Mouse (Mus musculus): Measurements from ENCODE around the gene Mdga2.

Gene Mdga2

DNA sequence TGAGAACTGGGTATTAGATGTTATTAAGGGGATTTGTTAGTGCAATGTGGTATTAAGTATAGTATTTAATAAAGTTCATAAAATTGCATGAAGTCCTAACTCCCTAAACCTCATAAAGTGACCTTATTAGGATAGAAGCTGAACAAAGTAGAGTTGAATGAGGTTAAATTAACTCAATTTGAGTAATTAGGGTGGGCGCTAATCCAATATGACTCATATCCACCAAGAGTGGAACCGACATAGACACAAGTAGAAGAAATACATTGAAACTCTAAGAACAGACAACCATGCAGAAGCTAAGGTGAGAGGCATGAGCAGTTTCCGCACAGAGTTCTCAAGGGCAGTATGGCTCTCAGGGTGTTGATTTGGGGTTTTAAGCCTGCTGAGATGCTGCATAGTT lies 165.7 kb downstream of the Mdga2 start:
- DNase-seq (ENCODE audit: low spot score), result no peak

DNA sequence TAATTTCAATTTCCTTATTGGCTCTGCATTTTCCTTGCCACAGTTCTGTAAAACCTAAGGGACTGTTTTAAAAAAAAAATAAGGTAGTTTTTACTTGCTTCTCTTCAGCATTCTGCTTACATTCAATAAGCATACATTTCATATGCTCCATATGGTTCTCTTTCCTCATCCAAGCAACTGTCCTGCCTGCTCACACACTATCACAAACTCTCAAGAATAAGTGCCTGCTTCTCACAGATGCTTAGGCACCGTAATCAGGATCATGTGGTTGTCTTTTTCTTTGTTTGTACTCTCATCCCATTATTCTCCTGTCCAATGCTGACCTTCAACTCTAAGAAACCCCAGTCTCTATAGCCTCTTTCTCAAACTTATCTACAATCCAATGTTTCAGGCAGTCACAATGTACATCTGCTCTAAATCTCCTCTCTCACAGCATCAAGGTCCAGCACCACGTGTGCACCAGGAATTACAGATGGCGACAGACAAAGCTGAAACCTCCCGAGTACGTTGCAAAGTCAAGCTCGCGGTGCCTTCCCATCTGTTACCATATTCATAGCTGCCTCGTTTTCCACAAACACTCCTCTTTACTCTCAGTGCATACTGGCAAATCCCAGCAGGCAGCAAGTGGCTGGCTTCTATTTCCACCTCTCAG lies 177.1 kb downstream of the Mdga2 start:
- DNase-seq (ENCODE audit: low spot score), result peak; percentile 20

DNA sequence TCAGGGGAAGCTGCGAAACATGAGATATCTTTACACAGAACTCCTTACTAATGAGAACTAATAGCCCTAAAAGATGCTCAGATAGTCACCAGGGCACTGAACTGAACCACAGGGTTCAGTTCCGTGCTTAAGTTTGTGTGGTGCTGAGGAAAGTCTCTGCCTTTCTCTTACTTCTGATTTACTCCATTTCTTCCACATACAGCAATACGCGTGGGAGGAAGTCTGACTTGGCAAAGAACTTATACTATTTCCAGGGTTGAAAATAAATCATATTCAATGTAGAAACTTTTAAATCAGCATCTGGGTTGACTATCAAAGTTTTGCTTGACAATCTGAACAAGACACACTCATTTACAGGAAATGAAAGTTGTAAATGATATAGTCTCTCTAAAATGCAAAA lies 180.5 kb downstream of the Mdga2 start:
- no peak for DNase-seq (ENCODE audit: low spot score)

DNA sequence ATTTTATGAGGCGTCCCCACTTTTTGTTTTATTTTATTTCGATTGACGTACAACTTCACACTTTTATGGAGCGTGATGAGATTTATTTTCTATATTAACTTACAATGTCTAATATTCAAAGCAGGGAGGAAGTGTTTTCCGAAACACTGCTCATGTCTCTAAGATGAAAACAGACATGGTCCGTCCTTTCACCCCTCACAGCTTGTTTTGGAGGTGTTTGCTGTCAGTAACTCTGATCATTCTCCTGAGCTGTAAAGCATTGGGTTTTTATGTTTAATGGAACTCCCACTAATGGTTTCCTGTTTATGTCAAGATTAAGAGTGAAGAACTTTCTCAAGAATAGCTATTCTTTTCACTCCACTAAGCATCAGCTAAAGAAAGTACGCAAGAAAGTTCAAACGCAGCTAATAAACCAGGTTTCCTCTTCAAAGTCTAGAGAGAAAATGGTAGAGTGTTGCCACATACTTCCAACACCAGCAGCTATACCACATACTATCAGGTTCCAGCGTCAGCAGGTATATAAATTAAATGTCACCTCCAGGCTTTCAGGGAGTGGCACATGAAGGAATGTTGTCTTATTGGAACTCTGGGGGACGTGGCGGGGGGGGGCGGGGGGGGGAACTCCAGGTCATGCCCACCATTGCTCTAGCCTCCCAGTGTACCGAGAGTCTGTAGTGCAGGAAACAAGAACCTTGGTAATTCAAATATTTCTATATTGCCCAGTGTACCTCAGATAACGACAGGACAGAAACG lies 186.7 kb downstream of the Mdga2 start:
- no peak for DNase-seq (ENCODE audit: low spot score)

DNA sequence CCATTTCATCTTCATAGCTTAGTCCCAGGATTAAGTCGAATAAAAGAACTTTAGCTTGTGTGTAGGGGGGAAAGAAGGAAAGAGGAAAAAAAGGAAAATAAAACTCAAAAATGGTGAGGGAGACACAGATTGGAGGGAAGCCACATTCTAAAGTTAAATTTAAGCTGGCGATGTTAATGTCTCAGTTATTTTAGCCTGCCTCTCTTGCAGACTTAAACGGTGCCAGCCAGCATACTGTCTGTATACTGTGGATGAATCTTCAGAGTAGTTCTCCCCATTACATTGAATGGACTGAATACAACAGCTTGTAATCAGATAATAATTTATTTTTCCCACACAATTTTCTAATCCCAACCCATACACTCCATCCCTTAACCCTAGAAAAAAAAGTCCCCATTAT lies 205.2 kb downstream of the Mdga2 start:
- DNase-seq (ENCODE audit: low spot score), result no peak

DNA sequence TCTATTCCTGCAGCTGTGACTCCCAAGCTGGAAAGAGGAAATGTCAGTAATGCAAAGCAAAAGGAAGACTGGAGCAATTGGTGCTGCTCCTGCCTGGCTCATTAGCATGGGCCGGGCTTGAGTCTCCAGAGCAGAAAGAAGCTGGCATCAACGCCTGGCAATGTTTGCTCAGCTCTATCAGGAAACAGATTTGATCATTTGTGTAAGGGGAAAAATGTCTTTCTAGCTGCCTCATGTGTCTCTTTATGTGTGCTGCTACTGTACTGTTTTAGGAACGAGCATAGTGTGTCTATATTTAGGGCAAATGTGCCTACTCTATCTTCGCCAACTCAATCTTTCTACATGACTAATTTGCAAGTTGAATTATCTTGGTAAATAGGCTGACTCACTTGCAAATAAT lies 211.0 kb downstream of the Mdga2 start:
- DNase-seq (ENCODE audit: low spot score), result peak; percentile 46

DNA sequence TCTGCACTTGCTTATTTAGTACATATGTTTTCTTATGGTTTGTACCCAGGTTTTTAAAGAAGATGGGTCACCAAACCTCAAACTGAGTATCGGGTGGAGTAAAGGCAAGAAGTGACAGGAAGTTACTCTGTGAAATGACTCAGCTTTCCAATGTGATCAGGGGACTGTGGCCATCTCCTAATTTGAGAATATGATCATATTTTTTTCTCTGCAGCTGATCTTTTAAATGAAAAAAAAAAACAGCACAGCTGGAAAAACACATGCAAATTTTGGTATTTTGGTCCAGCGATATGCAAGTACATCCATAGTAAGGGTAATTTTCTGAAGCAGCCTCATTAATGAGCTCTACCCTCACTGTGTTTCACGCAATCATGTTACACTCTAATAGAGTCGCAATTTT lies 212.0 kb downstream of the Mdga2 start:
- DNase-seq (ENCODE audit: low spot score), result no peak

DNA sequence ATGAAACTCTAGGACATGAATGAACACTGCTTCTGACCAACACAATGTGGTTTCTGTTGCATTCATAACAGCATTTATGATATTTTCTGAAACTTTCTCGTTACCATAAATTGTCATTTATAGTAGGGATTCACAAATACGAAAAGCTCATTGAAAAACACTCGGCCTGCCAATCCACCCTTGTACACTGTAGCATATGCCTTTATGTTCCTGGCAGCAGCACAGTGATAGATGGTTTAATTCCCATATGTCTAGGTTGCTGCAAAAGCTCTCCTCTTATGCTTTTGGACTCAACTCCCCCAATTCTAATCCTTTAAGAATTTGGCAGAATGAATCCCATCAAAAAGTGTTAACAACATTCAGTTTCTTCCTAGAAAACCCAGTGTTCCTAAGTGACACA lies 213.2 kb downstream of the Mdga2 start:
- DNase-seq (ENCODE audit: low spot score), result no peak

DNA sequence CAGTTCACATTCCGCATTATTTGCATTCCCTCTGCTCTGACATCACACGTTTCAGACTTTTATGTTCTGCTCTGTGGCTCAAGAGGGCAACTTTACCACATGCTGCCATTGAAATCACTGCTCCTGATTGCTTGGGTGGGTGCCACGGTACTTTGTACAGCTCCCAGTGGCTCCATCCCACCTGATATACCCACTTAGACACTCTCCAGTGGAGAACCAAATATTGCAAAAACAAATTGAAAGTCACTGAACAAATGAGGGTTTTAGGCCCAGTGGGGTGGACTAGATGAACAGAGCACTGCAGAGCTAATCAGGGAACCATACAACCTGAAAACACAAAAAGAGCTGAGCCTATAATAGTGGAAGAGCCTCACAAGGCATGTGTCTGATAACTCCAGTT lies 268.2 kb downstream of the Mdga2 start:
- DNase-seq (ENCODE audit: low spot score), result no peak

DNA sequence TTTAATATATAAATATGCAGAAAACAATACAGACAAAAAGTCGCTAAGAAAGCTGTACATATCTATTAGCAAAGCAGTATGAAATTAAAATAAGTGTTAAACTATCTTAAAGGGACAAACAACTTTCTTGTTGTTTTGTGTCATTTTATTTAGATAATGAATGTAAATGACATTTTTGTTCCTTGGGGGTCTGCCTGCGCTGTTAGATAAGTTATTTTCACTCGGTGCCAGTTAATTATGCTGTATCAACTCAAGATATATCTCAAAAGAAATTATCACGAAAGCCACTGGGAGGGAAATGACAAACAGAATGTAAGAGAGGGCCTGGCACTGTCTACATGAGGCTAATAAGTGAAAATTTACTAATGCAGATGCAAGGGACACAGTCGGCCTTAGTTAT lies 306.6 kb downstream of the Mdga2 start:
- DNase-seq (ENCODE audit: low spot score), result no peak

DNA sequence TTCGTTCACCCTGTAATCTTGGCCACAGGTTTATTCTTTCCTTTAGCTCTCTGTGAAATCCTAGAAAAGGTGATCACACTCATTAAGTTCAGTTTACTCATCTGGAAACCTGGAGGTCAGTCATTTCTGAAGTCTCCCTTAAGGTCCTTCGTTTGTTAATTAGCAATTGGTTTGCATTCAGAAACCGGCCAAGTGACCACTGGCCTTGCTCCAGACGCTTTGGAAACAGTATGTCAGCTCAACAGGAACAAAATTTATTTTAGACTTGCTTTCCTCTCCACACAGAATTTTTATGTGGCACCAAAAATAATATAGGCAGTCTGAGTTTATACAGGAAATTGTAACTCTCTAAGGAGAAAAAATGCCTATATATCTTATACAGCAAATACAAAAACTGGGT lies 323.0 kb downstream of the Mdga2 start:
- no peak for DNase-seq (ENCODE audit: low spot score)

DNA sequence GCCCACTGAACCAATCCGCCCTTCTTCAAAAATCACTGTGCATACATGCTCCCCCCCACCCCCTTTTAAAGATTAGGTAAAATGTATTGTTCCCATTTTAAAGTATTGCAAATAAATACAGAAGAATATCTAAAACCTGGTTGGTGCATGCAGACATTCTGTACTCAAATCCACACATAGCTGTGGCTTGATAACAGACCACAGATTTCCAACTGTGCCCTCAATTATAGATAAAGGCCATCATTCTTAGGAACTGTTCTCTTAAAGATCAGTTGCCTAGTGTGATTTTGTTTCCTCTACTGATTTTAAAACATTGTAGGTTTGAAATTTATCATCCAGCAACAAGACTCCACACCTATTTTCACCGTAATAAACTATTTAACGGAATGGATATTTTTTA lies 325.6 kb downstream of the Mdga2 start:
- DNase-seq (ENCODE audit: low spot score), result no peak

DNA sequence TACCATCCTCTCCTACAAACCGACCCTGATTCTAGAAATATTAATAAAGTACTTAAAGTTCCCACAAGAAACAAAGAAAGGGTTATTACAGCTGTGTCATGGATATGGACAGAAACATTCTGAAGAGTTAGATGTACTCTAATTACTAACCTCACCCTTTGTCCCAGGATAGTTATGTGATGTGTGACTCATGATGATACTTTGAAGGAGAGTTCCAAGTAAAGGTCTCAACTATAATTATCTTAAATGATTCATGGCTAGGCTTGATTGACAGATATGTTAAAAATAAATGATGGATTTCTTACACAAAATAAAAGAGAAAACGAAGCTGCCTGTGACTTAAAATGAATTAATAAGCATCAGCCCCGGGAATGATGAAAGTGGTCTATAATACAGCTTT lies 332.1 kb downstream of the Mdga2 start:
- no peak for DNase-seq (ENCODE audit: low spot score)

DNA sequence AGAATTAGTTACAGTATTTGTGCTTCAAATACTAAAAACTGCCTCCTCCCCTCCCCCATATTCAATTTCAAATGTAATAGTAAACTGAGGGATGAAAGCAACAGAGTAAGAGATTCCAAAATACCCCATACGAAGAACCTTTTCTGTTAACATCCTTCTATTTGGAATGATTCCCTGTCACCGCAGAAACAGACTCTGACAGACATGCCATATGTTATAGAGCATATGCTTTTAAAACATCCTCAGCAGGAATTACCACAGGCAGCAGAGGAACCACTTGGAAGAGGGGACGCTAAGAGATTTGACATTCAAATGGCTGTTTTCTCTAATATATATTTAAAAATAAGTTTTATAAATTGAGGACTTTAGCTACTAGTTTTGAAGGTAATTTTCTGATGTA lies 333.1 kb downstream of the Mdga2 start:
- DNase-seq (ENCODE audit: low spot score), result no peak

DNA sequence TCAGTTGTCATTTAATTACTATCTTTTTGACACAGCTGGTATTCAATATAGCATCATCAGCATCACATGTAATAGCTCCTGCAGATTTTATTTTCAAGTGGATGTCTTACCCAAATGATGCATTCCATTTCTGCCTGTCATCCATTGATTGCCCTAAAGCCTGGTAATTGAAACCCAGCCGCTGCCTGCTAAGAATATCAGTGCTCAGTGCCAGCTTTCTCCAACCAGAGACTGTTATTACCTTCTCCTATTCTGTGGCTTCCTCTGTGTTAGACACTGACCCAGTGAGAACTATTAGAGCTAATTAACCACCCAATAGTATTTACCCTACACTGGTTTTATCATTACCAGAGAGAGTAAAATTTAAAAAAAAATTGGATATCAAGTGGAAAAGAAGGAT lies 333.7 kb downstream of the Mdga2 start:
- no peak for DNase-seq (ENCODE audit: low spot score)

DNA sequence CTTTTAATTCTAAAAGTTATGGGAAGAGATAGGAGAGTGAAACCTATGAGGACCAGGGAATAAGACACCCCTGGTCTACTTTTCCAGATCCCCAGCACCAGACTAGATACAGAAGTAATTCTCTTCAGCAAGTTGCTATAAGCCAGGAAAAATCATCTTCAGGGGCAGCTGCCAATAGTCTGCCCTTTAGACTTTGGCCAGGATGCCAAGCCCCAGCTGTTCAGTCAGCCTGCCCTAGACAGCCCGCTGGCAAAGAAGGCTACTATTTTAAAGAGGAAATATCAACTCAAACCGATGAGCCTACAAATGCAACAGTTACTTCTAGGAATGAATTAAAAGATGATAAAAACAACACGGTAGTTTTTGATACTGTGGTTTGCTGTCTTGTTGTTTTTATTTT lies 356.1 kb downstream of the Mdga2 start:
- DNase-seq (ENCODE audit: low spot score), result no peak

DNA sequence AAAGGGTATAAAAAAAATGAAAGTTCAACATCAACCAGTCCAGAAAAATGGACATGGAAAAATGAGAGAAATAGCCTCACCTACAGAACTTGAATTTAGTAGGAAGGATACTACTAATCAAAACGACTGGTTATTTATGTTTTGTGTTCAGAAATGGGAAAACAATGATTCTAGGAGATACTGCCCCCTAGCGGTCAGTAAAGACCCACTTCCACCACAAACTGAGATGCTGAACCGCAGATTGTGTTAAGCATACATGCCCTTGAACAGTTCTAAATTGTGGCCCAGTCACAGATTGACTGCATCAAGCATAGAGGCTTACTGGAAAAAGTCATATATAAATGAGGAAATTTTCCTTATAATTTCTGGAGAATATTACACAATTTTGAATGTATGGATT lies 369.2 kb downstream of the Mdga2 start:
- DNase-seq (ENCODE audit: low spot score), result no peak

DNA sequence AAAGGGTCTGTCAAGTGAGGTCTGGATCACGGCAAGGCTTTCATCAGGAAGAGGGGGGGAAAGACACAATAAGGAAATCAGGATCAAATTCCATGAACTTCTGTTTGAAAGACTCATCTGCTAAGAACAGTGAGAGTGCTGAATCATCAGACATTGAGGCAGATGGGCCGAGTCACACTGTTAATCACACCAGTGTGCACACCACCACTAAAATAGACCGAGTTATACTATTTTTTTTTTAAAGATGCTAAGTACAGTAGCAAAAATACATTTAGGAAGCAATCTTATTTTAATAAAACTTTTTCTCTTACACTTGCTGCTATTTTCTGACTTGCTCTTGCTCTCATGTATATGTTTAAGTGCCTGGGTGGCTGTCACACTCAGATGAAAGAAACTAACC lies 382.0 kb downstream of the Mdga2 start:
- DNase-seq (ENCODE audit: low spot score), result no peak

DNA sequence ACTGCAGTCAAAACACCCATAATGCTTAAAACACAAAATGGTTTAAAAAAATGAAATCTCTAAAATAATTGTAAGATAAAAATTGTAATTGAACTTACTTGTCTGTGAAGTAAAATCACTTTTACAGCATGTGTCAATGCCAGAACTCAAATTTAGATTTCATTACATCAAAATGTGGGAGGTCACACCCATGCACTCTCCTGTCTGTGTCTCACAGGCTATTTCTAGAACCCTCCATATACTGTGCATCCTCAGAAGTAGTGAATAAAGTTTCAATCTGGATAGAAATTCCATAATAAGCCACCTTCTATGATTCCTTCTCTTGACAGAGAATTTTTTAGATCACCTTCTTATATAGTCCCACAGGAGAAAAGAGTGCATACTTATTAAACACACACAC lies 466.7 kb downstream of the Mdga2 start:
- DNase-seq (ENCODE audit: low spot score), result no peak

DNA sequence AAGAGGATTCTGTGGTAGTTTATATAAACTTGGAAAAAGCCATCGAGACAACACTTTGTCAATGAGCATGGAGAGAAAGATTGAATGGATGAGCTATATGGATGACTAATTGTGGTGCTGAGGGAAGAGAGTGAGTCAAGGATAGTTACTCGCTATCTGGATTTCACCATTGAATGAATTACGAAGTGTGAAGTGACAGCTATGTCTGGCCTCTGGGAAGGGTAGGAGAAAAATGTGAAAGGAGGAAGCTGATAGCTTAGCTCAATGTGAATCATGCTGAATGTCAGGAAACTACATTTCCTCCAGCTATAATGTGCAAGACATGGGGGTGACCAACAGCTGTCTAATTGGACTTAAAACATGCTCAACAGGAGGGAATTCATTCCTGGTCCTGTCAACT lies 487.8 kb downstream of the Mdga2 start:
- no peak for DNase-seq (ENCODE audit: low spot score)

DNA sequence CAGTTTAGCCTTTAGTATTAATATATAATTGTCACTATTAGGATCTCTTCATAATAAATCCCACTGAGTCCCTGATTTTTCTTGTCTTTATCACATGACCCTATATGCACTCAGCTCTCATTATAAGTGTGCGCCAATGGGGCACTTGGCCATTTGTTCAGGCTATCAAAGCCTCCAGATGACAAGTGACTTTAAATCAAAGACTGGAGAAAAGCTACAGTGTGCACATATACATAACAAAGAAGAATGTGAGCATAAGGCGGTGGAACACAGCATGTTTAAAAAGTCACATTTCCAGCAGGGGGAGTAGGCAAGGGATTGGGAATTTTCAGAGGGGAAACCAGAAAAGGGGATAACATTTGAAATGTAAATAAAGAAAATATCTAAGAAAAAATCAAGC lies 497.9 kb downstream of the Mdga2 start:
- no peak for DNase-seq (ENCODE audit: low spot score)

DNA sequence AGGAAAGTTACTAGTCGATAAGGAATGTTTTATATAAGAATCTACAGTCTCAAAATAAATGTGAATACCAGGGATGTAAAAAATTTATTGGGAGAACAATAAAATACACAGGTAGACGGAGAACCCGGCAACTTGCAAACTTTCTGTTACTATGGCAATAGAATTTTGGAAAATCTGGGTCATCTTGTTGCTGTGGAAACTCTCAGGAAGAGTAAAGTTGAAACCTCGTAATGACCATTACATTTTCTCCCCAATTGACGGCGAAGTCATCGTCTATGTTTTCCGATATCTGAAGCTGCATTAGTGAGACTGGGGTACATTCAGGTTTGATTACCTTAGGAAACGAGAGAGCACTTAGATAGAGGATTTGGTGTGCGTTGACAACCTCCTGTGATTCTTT lies 514.0 kb downstream of the Mdga2 start:
- DNase-seq (ENCODE audit: low spot score), result no peak

DNA sequence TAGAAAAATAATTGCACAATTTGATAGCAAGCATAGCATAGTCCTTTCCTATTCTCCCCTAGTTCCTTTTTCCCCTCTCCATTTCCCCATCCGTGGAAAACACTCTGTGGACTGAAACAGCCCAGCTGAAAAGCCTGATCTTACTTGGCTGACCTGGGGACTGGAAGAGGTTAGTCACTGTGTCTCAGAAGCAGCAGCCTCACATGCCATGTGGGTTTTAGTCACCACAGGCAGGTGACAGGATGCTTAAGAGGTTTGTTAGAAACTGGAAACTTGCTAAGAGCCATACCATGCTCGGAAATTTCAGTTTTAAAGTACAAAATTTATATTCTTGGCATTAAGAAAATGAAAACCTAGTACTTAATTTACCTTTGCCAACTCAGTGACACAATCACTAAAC lies 514.9 kb downstream of the Mdga2 start:
- peak; percentile 3 for DNase-seq (ENCODE audit: low spot score)

DNA sequence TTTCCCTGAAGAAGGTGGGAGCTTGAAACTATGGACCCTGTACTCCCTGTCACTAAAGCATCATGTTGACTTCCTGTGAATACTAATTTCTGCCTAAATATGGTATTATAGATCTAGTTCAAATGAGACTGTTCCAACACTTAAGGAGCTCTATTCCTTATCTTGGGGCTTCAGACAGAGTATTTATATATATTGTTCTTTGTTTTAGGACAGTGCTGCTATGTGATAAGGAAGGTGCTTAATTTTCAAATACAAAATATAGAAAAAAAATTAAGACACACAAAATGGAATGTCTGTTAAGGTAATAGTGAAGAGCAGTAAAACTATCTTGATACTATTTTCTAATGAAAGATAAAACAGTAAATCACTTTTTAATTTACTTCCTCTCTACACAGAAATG lies 517.3 kb downstream of the Mdga2 start:
- DNase-seq (ENCODE audit: low spot score), result no peak
